Mouse (Mus musculus): Measurements from ENCODE around the gene Tmigd1. TPM values are rescaled to one million over a fixed set of nuclear protein-coding genes. Genes with fewer than 3 reads are reported as not detected.

The Tmigd1 gene
- 0.19 TPM in 1 of 2 replicates, not detected in the other for polyA plus RNA-seq (2014; fragmentation: Nextera tagmentation; extraction: Ambion mirVana)

DNA sequence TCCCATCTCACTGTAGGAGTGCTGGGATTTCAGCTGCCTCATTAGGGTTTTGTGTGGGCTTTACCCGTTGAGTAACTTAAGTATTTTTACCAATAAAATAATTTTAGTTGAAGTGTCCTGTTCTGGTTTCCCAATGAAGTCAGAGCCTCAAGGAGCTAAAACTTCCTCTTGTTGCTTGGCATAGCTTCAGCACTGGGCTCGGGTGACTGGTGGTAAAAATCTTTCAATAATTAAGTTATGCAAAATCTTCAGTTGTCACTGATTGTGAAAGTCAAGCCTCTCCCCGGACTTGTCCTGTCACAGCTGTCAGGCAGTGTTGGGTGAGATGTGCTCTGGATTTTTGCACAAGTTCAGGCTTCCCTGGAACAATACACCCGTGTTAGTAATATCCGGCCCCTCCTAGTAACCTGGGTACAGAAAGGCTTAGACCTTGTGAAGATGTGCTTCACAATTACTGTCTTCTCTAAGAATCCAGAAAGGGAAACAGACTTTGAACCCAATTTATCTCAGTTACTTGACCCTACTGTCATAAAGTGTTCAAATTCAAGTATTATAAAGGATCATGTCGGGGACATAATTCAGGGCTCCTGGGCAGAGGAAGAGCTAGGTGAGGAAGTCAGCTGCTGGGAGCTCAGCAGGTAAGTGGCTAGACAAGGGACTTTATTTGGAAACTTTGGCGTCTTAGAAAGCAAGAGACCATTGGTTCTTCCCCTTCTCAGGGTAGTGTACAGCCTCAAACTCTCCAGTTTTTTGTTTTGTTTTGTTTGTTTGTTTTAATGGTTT lies at the start of gene Tmigd1:
Tmigd1 (plus strand) TSS at position 581 of the 783 bp plus-strand sequence.
- Histone ChIP-seq H3K4me1 (ENCODE audit: control insufficient read depth, insufficient read depth, low read length) (no peaks in the 10 kb centered on the region), H3K36me3 (ENCODE audit: control insufficient read depth, insufficient read depth, low read length) (no peaks in the 10 kb centered on the region), H3K9me3 (ENCODE audit: control insufficient read depth, low read length) (no peaks in the 10 kb centered on the region), H3K9ac (replicated peaks; ENCODE audit: low read depth, low read length) (no peak within 1 kb of the TSS), H3K4me2 (ENCODE audit: low read depth, low read length) (no peak within 1 kb of the TSS), H3K27ac (ENCODE audit: low read depth, low read length) (no peak within 1 kb of the TSS), H3K4me3 (ENCODE audit: low read depth, low read length) (no peak within 1 kb of the TSS), H3K27me3 (ENCODE audit: control insufficient read depth, insufficient read depth, low read length) (no peaks in the 10 kb centered on the region)
- 79% methylated on average over 7 of the region's 7 CpGs for WGBS
- no peak for ATAC-seq (ENCODE audit: low read depth)

DNA sequence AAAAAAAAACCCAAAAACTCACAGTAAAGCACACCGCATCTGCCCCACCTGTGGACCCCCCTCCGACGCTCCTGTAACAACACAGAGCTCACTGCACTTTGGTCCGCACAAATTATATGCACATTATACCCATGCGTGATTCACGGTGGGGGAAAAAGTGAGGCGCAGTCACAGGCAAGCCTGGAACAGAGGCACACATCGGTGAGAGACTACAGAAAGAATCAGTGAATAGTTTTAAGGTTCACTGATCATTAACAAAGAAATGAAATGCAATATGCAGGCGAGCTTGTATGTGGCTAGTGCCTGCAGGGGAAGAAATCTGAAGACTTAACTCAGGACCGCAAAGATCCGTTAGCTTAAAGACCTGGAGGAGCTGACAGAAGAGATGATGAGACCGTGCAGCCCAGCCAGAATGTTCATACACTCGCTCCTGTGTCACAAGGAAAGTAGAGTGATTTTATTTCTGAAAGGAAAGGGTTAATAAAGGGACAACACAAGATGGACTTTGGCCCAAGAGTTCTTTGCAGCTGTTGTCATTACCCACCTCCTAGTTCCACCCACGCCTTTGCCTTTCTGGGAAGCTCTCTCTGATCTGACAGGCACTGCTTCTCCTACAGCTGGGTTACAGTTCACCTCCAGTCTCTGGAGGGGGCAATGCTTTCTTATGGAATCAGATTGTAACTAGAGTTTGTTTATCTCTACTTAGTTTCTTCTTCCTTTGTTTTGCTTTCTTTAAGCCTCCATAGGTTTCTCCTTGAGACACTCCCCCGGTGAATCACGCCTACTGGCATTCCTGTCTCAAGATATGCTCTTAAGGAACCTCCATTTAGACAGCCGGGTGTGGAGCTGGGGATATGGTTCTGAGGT lies 47.3 kb upstream of the Tmigd1 start:
- Histone ChIP-seq H3K36me3 (ENCODE audit: control insufficient read depth, insufficient read depth, low read length) (no peaks in the 10 kb centered on the region), H3K27me3 (ENCODE audit: control insufficient read depth, insufficient read depth, low read length) (no peaks in the 10 kb centered on the region), H3K4me2 (ENCODE audit: low read depth, low read length) (no peak overlapping the region), H3K9ac (replicated peaks; ENCODE audit: low read depth, low read length) (no peak overlapping the region), H3K27ac (ENCODE audit: low read depth, low read length) (no peak overlapping the region), H3K9me3 (ENCODE audit: control insufficient read depth, low read length) (no peaks in the 10 kb centered on the region), H3K4me1 (ENCODE audit: control insufficient read depth, insufficient read depth, low read length) (no peaks in the 10 kb centered on the region), H3K4me3 (ENCODE audit: low read depth, low read length) (no peak overlapping the region)
- no peak for ATAC-seq (ENCODE audit: low read depth)
- 49% methylated on average over 17 of the region's 17 CpGs for WGBS

DNA sequence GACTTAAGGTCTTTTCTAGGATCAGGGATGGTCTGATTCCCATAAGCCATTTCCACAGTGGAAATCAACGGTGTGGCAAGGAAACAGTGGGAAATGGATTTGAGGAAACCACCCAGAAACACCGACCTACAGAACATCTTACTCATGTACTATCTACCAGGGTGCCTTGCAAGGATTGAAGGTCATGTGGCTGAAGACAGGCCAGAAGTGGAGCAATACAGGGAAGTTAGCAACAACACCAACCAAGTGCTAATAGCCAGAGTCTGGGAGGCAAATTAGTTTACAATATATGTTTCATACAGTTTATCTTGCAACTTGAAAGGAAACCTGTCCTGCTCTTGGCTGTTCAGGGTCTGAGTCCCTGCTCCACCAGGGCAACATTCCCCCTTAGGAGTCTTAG lies 45.4 kb upstream of the Tmigd1 start:
- H3K4me1 ChIP-seq (ENCODE audit: control insufficient read depth, insufficient read depth, low read length): no peaks in the 10 kb centered on the region

DNA sequence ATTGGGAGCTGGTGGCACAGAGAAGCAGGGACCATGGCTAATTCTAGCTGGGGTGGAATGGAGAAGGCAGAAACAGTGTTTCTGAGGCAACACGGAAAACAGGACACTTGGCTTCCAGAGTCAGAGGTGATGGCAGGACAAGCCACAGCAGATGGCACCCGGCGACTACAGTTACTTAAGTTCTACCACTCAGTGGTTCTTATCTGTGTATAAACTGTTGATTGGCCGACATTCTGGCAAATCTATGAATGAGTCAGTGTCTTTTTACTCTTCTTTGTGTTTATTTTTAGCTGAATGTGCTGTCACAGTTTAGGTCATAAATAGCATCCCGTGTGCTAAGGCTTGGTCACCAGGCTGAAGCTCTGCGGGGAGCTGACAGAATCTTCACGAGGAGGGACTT lies 44.8 kb upstream of the Tmigd1 start:
- Histone ChIP-seq H3K9me3 (ENCODE audit: control insufficient read depth, low read length) (no peaks in the 10 kb centered on the region), H3K9ac (replicated peaks; ENCODE audit: low read depth, low read length) (no peak overlapping the region), H3K36me3 (ENCODE audit: control insufficient read depth, insufficient read depth, low read length) (no peaks in the 10 kb centered on the region), H3K27me3 (ENCODE audit: control insufficient read depth, insufficient read depth, low read length) (no peaks in the 10 kb centered on the region), H3K4me1 (ENCODE audit: control insufficient read depth, insufficient read depth, low read length) (no peaks in the 10 kb centered on the region), H3K4me2 (ENCODE audit: low read depth, low read length) (no peak overlapping the region), H3K4me3 (ENCODE audit: low read depth, low read length) (no peak overlapping the region), H3K27ac (ENCODE audit: low read depth, low read length) (no peak overlapping the region)
- no peak for ATAC-seq (ENCODE audit: low read depth)
- WGBS: 90% methylated on average over 7 of the region's 7 CpGs

More for the DNA sequence above, 45.4 kb upstream of the Tmigd1 start:
- Histone ChIP-seq H3K4me3 (ENCODE audit: low read depth, low read length) (no peak overlapping the region), H3K27ac (ENCODE audit: low read depth, low read length) (no peak overlapping the region), H3K9ac (replicated peaks; ENCODE audit: low read depth, low read length) (no peak overlapping the region), H3K4me2 (ENCODE audit: low read depth, low read length) (no peak overlapping the region), H3K36me3 (ENCODE audit: control insufficient read depth, insufficient read depth, low read length) (no peaks in the 10 kb centered on the region), H3K27me3 (ENCODE audit: control insufficient read depth, insufficient read depth, low read length) (no peaks in the 10 kb centered on the region), H3K9me3 (ENCODE audit: control insufficient read depth, low read length) (no peaks in the 10 kb centered on the region)
- 93% methylated on average over 2 of the region's 2 CpGs for WGBS
- ATAC-seq (ENCODE audit: low read depth): no peak

DNA sequence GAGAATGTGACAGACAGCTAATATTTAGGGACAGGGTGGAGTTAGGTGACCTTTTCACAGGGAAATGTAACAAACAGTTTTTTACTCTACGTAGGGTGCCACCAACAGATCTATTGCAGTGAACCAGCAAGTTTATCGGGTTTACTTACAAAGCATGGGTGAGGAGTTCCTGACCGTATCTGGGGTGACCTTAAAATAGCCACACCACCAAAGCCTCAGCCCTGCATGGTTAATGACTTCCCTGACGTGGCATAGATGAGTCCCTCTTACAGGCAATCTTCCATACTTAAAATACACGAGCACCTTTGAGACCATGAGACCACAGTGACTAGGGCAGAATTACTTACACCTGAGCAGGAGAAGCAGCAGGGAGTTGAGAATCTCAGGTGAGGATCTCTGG lies 43.2 kb upstream of the Tmigd1 start:
- no peak overlapping the region for H3K9ac ChIP-seq (replicated peaks; ENCODE audit: low read depth, low read length)
- H3K4me2 ChIP-seq (ENCODE audit: low read depth, low read length): no peak overlapping the region
- no peaks in the 10 kb centered on the region for H3K36me3 ChIP-seq (ENCODE audit: control insufficient read depth, insufficient read depth, low read length)
- no peak overlapping the region for H3K27ac ChIP-seq (ENCODE audit: low read depth, low read length)
- no peaks in the 10 kb centered on the region for H3K9me3 ChIP-seq (ENCODE audit: control insufficient read depth, low read length)
- no peaks in the 10 kb centered on the region for H3K4me1 ChIP-seq (ENCODE audit: control insufficient read depth, insufficient read depth, low read length)
- no peak overlapping the region for H3K4me3 ChIP-seq (ENCODE audit: low read depth, low read length)
- 81% methylated on average over 5 of the region's 5 CpGs for WGBS
- no peaks in the 10 kb centered on the region for H3K27me3 ChIP-seq (ENCODE audit: control insufficient read depth, insufficient read depth, low read length)
- no peak for ATAC-seq (ENCODE audit: low read depth)

DNA sequence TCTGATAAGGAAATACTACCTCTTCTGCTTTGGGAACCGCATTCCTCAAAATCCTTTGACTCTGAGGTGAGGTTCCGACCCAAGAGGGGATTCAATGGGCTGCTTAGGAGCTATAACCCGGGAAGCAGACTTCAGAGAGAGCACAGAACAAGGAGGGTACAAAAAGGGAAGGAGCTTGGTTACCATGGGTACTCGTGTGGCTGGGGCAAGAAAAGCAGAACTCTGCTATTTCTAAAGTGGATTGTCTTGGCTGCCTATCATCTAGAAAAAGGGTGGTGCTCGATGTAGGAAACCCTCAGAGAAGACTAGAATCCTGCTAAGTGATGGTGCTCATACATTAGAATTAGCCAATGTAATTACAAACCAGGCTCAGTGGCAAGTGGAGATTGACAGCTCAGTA lies 42.7 kb upstream of the Tmigd1 start:
- no peak overlapping the region for H3K9ac ChIP-seq (replicated peaks; ENCODE audit: low read depth, low read length)
- no peak for ATAC-seq (ENCODE audit: low read depth)
- 80% methylated on average over 5 of the region's 5 CpGs for WGBS
- no peak overlapping the region for H3K27ac ChIP-seq (ENCODE audit: low read depth, low read length)
- no peak overlapping the region for H3K4me3 ChIP-seq (ENCODE audit: low read depth, low read length)
- no peaks in the 10 kb centered on the region for H3K36me3 ChIP-seq (ENCODE audit: control insufficient read depth, insufficient read depth, low read length)
- no peaks in the 10 kb centered on the region for H3K27me3 ChIP-seq (ENCODE audit: control insufficient read depth, insufficient read depth, low read length)
- H3K4me2 ChIP-seq (ENCODE audit: low read depth, low read length): no peak overlapping the region
- no peaks in the 10 kb centered on the region for H3K4me1 ChIP-seq (ENCODE audit: control insufficient read depth, insufficient read depth, low read length)
- no peaks in the 10 kb centered on the region for H3K9me3 ChIP-seq (ENCODE audit: control insufficient read depth, low read length)

DNA sequence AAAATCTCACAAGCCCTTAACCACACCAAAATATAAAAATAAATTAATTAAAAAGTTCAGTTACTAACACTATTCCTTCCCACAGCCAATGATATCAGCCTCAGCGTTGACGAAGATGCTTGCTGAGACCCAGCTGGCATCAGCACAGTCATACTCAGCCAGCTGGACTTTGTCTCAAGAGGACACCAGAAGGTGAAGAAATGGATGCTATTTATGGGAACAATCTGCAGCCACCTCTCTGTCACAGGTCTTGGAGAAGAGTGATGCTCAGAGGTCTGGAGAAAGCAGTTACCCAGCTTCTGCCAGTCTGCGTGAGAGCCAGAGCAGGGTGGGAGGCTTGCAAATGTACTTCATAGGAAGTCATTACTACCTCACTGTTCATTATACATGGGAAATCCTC lies 40.8 kb upstream of the Tmigd1 start:
- Histone ChIP-seq H3K36me3 (ENCODE audit: control insufficient read depth, insufficient read depth, low read length) (no peaks in the 10 kb centered on the region), H3K9ac (replicated peaks; ENCODE audit: low read depth, low read length) (no peak overlapping the region), H3K27me3 (ENCODE audit: control insufficient read depth, insufficient read depth, low read length) (no peaks in the 10 kb centered on the region), H3K4me2 (ENCODE audit: low read depth, low read length) (no peak overlapping the region), H3K4me3 (ENCODE audit: low read depth, low read length) (no peak overlapping the region), H3K4me1 (ENCODE audit: control insufficient read depth, insufficient read depth, low read length) (no peaks in the 10 kb centered on the region), H3K27ac (ENCODE audit: low read depth, low read length) (no peak overlapping the region), H3K9me3 (ENCODE audit: control insufficient read depth, low read length) (no peaks in the 10 kb centered on the region)
- no peak for ATAC-seq (ENCODE audit: low read depth)
- 96% methylated on average over 3 of the region's 3 CpGs for WGBS

DNA sequence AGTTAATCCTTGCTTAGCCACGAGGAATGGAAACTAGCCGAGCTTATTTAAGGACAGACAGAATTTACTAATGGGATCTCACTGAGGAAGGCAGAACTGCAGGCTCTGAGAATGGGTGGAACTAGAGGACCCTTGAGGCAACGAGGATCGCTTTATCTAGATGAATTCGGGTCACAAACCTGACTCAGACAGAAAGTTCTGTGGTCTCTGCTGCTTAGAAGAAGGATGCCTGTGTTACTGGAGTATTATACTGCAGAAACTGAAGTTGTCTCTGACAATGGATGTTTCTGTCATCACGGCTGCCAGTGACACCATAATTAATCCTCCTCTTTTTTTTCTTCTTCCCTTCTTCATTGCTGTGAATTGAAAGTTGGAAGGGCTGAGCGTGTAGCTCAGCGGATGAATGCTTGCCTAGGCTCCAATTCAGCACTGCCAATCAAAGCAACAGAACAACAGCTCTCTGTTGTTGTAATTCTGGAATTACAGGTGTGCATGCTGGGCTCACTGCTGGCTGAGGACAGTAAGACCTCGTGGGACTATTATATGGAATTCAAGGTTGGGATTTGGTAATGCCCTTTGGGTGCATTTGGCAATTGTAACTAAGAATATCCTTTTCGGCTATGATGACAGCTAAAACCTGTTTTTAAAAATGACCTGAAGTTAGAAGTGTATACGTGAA lies 29.3 kb upstream of the Tmigd1 start:
- Histone ChIP-seq H3K4me2 (ENCODE audit: low read depth, low read length) (no peak overlapping the region), H3K4me3 (ENCODE audit: low read depth, low read length) (no peak overlapping the region), H3K4me1 (ENCODE audit: control insufficient read depth, insufficient read depth, low read length) (no peaks in the 10 kb centered on the region), H3K9ac (replicated peaks; ENCODE audit: low read depth, low read length) (no peak overlapping the region), H3K27me3 (ENCODE audit: control insufficient read depth, insufficient read depth, low read length) (no peaks in the 10 kb centered on the region), H3K27ac (ENCODE audit: low read depth, low read length) (no peak overlapping the region), H3K9me3 (ENCODE audit: control insufficient read depth, low read length) (no peaks in the 10 kb centered on the region), H3K36me3 (ENCODE audit: control insufficient read depth, insufficient read depth, low read length) (no peaks in the 10 kb centered on the region)
- no peak for ATAC-seq (ENCODE audit: low read depth)
- 70% methylated on average over 11 of the region's 11 CpGs for WGBS

All from neural tube, embryonic 14.5 days (tissue).